In the genomic region with DNA sequence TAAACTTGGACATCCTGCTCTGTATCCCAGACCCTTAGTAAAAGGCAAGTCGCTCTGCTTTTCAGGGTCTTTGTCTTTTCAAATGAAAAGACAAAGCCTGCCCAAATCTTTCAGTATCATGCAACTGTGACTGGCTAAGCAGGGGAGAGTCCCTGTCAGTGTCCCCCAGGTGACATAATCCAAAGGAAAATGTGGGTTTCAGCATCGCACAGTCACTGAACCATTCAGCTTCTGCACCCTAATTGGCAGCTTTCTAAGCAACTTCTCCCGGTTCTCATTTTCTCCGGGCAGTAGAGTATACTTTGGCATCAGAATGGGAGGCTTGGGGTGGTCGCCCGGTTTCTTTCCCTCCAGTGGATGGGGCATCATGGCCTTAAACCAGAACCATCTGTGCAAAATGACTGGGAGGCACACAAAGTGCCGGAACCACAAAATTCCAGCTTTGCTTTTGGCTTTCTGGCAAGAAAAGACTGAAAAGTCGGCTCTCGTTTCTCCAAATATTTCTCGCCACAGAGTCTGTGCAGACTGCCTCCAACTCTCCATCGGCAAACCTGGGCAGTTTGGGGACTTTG, we compare ENCODE assay signal across 20 mouse cellular contexts.
DNase-seq lines count a peak whose midpoint lies in the region; ATAC-seq lines count a peak whose summit lies in the region.
"Had no signal": no experiment of that assay in that cellular context is flagged by ENCODE, and none has a peak within 500 bp of the region (broad histone marks: within the 10 kb centered on the region; RNA-seq: fewer than 3 reads in every experiment).

No protein-coding gene starts in this region.

- H3K9ac ChIP-seq in midbrain, embryonic 16.5 days (ENCODE audit: low read depth, low read length), result no peak overlapping the region
- H3K9ac ChIP-seq: hindbrain, embryonic 14.5 days; limb, embryonic 13.5 days; liver, embryonic 15.5 days; midbrain, embryonic 15.5 days had no signal

- 86% methylated on average over 11 of the region's 11 CpGs for WGBS in midbrain, embryonic 16.5 days

- peak; percentile 8 to 17 for DNase-seq in cerebellum, postnatal 14 days
- DNase-seq in cerebellum, postnatal 25 days, result no peak
- DNase-seq in 3T3-L1 (ENCODE audit: low read depth, low spot score) (peak; percentile 28), NIH3T3 (ENCODE audit: low read depth) (peak; percentile 33)
- DNase-seq in fibroblast of lung, adult 2 months (ENCODE audit: low read depth), result peak; percentile 70
- DNase-seq in heart, postnatal 36 days, result no peak
- DNase-seq: adrenal gland, postnatal 10 days; cerebellum, adult 18-20 months; gastrocnemius, postnatal 36 days; heart, adult 2 months; kidney, adult 2 months; kidney, postnatal 14 days; lung, postnatal 4 days; thymus, adult 18-20 months; thymus, postnatal 4 days had no signal

- no peaks in the 10 kb centered on the region for H3K4me1 ChIP-seq in midbrain, embryonic 16.5 days (ENCODE audit: control insufficient read depth, insufficient read depth, low read length)
- H3K4me1 ChIP-seq: liver, embryonic 15.5 days; midbrain, embryonic 15.5 days had no signal

- no peak for ATAC-seq in midbrain, embryonic 16.5 days
- ATAC-seq: midbrain, embryonic 15.5 days had no signal

- H3K27ac ChIP-seq in midbrain, embryonic 16.5 days (ENCODE audit: low read length), result no peak overlapping the region
- H3K27ac ChIP-seq: heart, adult 2 months; hindbrain, embryonic 14.5 days; liver, embryonic 15.5 days; midbrain, embryonic 15.5 days had no signal

- H3K27me3 ChIP-seq in midbrain, embryonic 16.5 days (ENCODE audit: control insufficient read depth, insufficient read depth, low read depth, low read length), result no peaks in the 10 kb centered on the region
- H3K27me3 ChIP-seq: limb, embryonic 13.5 days; liver, embryonic 15.5 days; midbrain, embryonic 15.5 days had no signal

- H3K4me2 ChIP-seq in midbrain, embryonic 16.5 days (ENCODE audit: low read length), result no peak overlapping the region
- H3K4me2 ChIP-seq: hindbrain, embryonic 14.5 days; limb, embryonic 13.5 days; liver, embryonic 15.5 days; midbrain, embryonic 15.5 days had no signal

- no peaks in the 10 kb centered on the region for H3K9me3 ChIP-seq in midbrain, embryonic 16.5 days (replicated peaks; ENCODE audit: control insufficient read depth, low read length, poor library complexity, severe bottlenecking)
- H3K9me3 ChIP-seq: liver, embryonic 15.5 days; midbrain, embryonic 15.5 days had no signal

- H3K36me3 ChIP-seq in midbrain, embryonic 16.5 days (ENCODE audit: control insufficient read depth, insufficient read depth, low read length), result no peaks in the 10 kb centered on the region
- H3K36me3 ChIP-seq: limb, embryonic 13.5 days; liver, embryonic 15.5 days; midbrain, embryonic 15.5 days had no signal

- H3K4me3 ChIP-seq in midbrain, embryonic 16.5 days (ENCODE audit: low read depth, low read length), result no peak overlapping the region
- H3K4me3 ChIP-seq: heart, adult 2 months; limb, embryonic 13.5 days; liver, embryonic 15.5 days; midbrain, embryonic 15.5 days had no signal

- intact Hi-C loops in heart, postnatal 36 days (cut with DNase I), result no loop called here

Comparison
In these comparisons a context has a peak if more than half of its experiments do, and no peak if none do; other contexts are left out.
1. DNase-seq: peak in cerebellum, postnatal 14 days (2 of 2), 3T3-L1 (single experiment), NIH3T3 (single experiment) and fibroblast of lung, adult 2 months (single experiment); none in cerebellum, postnatal 25 days (0 of 2) and heart, postnatal 36 days (0 of 2).